Mouse (Mus musculus) limb, embryonic 10.5 days (tissue): Measurements from ENCODE around the gene Celsr3. TPM values are rescaled to one million over a fixed set of nuclear protein-coding genes. Genes with fewer than 3 reads are reported as not detected.
A peak's percentile ranks its signal among the peaks of the same experiment; 100 is the strongest.

ENCODE experiments used
- DNase-seq: peaks from one replicate; pipeline ENCODE4 v3.0.0-alpha.2; 2017; ENCODE audit warnings: low spot score
- H3K27ac ChIP-seq: fragments of 300-500 bp; sonication (generic); 2 replicates; pipeline ENCODE4 v1.5.1; 2016; ENCODE audit warnings: mild to moderate bottlenecking
- H3K27me3 ChIP-seq: fragments of 300-500 bp; sonication (generic); 2 replicates; pipeline ENCODE4 v1.6.1; 2016; ENCODE audit warnings: low read depth, mild to moderate bottlenecking; ENCODE audit not compliant: poor library complexity, severe bottlenecking
- H3K36me3 ChIP-seq: fragments of 300-500 bp; sonication (generic); 2 replicates; pipeline ENCODE4 v1.6.1; 2016; ENCODE audit warnings: mild to moderate bottlenecking, moderate library complexity
- H3K4me1 ChIP-seq: fragments of 300-500 bp; sonication (generic); 2 replicates; pipeline ENCODE4 v1.6.1; 2016
- H3K4me3 ChIP-seq: fragments of 300-500 bp; sonication (generic); 2 replicates; pipeline ENCODE4 v1.5.1; 2016; ENCODE audit warnings: mild to moderate bottlenecking, moderate library complexity
- H3K9me3 ChIP-seq: fragments of 300-500 bp; sonication (generic); replicated peaks from 2 replicates; pipeline ENCODE4 v1.6.1; 2016; ENCODE audit warnings: mild to moderate bottlenecking
- WGBS: fragments of 180-500 bp; shearing (Covaris S2); methylation state at CpG from one replicate; pipeline ENCODE4 v1.1.7; 2016; 5-methylcytosine and 5-hydroxymethylcytosine counted together
- microRNA-seq: library from miRNA; unstranded; fragments of <30 nt; microRNA quantifications from one replicate; pipeline ENCODE4, GENCODE M21; 2017
- polyA plus RNA-seq: library from polyadenylated mRNA; unstranded; fragments of >200 nt; fragmentation: Nextera tagmentation; extraction: Ambion mirVana; gene quantifications from 2 replicates; pipeline ENCODE4 v1.2.1, GENCODE M21; 2016

The Celsr3 gene
- polyA plus RNA-seq, 1 experiment from 2014 or later, result 0.06 TPM

DNA sequence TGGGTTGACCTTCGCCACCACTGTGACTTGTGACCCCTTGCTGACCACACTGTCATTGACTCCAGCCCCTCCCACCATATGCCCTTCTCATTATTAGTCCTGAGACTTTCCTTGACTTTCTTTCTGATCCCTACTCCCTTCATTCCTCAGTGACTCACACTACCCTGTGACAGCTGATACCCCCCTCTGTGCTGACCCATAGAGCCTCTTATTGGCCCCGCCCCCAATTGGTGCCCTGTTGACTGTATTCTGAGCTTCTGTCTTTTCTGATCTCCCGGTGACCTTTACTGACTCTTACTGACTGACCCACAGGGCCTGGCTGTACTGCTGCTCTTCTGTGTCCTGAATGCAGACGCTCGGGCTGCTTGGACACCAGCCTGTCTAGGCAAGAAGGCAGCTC is 19.3 kb downstream of the Celsr3 start:
- Histone ChIP-seq H3K4me3 (no peak overlapping the region), H3K4me1 (peaks cover 8% of the 10 kb centered on the region), H3K9me3 (no peaks in the 10 kb centered on the region), H3K36me3 (no peaks in the 10 kb centered on the region), H3K27me3 (peaks cover 34% of the 10 kb centered on the region), H3K27ac (no peak overlapping the region)
- 67% methylated on average over 5 of the region's 5 CpGs for WGBS
- DNase-seq, result no peak

DNA sequence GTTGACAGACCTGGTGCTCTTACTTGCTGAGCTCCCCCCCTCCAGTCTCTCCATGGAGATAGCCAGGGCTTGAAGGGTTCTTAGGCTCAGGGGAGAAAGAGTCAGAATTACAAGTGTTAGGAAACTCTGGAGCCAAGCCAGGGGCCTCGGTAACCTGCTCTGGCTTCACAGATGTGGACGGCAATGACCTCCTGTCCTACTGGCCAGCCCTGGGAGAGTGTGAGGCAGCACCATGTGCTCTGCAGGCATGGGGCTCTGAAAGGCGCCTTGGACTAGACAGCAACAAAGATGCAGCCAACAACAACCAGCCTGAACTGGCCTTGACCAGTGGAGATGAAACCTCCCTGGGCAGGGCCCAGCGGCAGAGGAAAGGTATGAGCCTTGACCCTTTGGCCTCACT is 21.3 kb downstream of the Celsr3 start:
- no peaks in the 10 kb centered on the region for H3K9me3 ChIP-seq
- no peak overlapping the region for H3K27ac ChIP-seq
- H3K27me3 ChIP-seq, result peaks cover 22% of the 10 kb centered on the region
- H3K4me1 ChIP-seq, result peaks cover 11% of the 10 kb centered on the region
- no peaks in the 10 kb centered on the region for H3K36me3 ChIP-seq
- 89% methylated on average over 4 of the region's 4 CpGs for WGBS
- DNase-seq, result no peak
- H3K4me3 ChIP-seq, result no peak overlapping the region

DNA sequence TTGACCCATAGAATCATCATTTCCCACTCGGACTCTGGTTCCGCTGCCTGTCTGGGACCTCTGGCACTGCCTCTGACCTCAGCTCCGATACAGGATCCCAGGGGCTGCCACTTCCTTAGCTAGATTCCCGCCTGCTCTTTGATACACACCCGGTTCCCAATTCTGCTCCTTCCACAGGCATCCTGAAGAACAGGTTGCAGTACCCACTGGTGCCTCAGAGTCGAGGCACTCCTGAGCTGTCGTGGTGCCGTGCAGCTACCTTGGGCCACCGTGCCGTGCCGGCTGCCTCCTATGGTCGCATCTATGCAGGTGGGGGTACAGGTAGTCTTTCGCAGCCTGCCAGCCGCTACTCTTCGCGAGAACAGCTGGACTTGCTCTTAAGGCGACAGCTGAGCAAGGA is 22.3 kb downstream of the Celsr3 start:
- Histone ChIP-seq H3K4me1 (peaks cover 12% of the 10 kb centered on the region; the same call in 1 of the 2 replicates), H3K9me3 (no peaks in the 10 kb centered on the region), H3K27ac (no peak overlapping the region), H3K36me3 (no peaks in the 10 kb centered on the region), H3K4me3 (no peak overlapping the region), H3K27me3 (peaks cover 11% of the 10 kb centered on the region)
- WGBS, result 77% methylated on average over 17 of the region's 17 CpGs
- DNase-seq, result no peak

GRCm38 (mm10) chr9:108852976-108853375 is 26.9 kb downstream of the Celsr3 start, which contains the start of gene Slc26a6:
TSS of gene Slc26a6 (plus strand) at chr9:108853283.
- Histone ChIP-seq H3K27me3 (peaks cover 8% of the 10 kb centered on the region; the same call in 1 of the 2 replicates), H3K4me1 (peaks cover 28% of the 10 kb centered on the region), H3K27ac (peak within 1 kb of the TSS; percentile 87), H3K36me3 (peaks cover 18% of the 10 kb centered on the region), H3K4me3 (peak within 1 kb of the TSS; percentile 74), H3K9me3 (no peaks in the 10 kb centered on the region)
- WGBS, result 83% methylated on average over 3 of the region's 3 CpGs
- DNase-seq, result no peak

GRCm38 (mm10) chr9:108853635-108854240 is 27.6 kb downstream of the Celsr3 start:
- DNase-seq, result peak; percentile 88
- Histone ChIP-seq H3K4me1 (peaks cover 28% of the 10 kb centered on the region), H3K4me3 (peak overlapping the region; percentile 74), H3K27ac (peak overlapping the region; percentile 87), H3K9me3 (no peaks in the 10 kb centered on the region), H3K27me3 (peaks cover 8% of the 10 kb centered on the region; the same call in 1 of the 2 replicates), H3K36me3 (peaks cover 26% of the 10 kb centered on the region)
- 3% methylated on average over 25 of the region's 25 CpGs for WGBS

DNA sequence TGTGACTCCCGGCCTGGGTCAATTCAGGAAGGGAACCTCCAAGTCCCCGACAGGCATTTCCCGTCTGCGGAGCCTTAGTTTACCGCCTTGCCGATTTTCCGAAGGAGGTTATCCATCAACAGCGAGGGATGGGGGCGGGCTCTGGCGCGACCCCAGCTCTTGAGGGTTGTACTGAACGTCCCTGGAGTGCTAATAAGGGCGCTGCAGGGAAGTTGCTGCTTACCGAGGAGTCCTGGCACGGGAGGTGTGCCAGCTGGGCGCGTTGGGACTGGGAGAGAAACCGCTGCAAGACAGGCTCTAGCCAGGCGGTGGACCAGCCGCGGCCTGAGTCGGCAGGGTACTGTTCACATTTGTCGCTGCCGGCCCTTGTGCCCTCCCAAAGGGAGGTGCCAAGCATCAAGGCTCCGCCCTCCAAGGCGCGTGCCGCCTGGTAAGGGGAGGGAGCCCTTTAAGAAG is 28.1 kb downstream of the Celsr3 start:
- no peaks in the 10 kb centered on the region for H3K9me3 ChIP-seq
- H3K36me3 ChIP-seq, result peaks cover 30% of the 10 kb centered on the region
- DNase-seq, result peak; percentile 89
- H3K27ac ChIP-seq, result peak overlapping the region; percentile 87
- under 1% methylated on average over 28 of the region's 28 CpGs for WGBS
- H3K4me1 ChIP-seq, result peaks cover 28% of the 10 kb centered on the region
- H3K4me3 ChIP-seq, result peak overlapping the region; percentile 74
- peaks cover 8% of the 10 kb centered on the region; the same call in 1 of the 2 replicates for H3K27me3 ChIP-seq

DNA sequence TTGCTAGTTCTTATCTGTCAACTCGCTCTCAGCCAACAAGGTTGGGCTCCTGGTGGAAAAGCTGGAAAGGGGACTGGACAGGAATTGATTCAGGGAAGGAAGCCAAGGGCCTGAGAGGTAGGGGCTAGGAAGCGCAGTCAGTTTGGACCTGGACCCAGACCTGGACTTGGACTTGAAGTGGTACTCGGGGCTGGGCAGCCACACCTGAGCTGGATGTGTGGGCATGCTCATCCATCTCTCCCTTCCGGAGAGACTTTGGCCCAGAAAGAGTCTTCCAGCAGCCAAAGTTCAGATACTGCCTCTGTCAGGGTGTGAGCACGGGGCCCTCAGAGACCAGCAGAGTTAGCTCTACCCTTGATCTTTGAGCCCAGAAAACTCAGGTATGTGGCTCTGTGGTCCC is 29.2 kb downstream of the Celsr3 start:
- H3K4me3 ChIP-seq, result peak overlapping the region; percentile 74
- DNase-seq, result no peak
- H3K9me3 ChIP-seq, result no peaks in the 10 kb centered on the region
- H3K27me3 ChIP-seq, result peaks cover 8% of the 10 kb centered on the region; the same call in 1 of the 2 replicates
- WGBS, result 61% methylated on average over 5 of the region's 5 CpGs
- no peak overlapping the region for H3K27ac ChIP-seq
- H3K36me3 ChIP-seq, result peaks cover 37% of the 10 kb centered on the region
- H3K4me1 ChIP-seq, result peaks cover 28% of the 10 kb centered on the region

GRCm38 (mm10) chr9:108858792-108859527 is 32.8 kb downstream of the Celsr3 start:
- 79% methylated on average over 8 of the region's 8 CpGs for WGBS
- Histone ChIP-seq H3K9me3 (no peaks in the 10 kb centered on the region), H3K27me3 (peaks cover 8% of the 10 kb centered on the region; the same call in 1 of the 2 replicates), H3K4me3 (no peak overlapping the region), H3K36me3 (peaks cover 52% of the 10 kb centered on the region), H3K27ac (no peak overlapping the region), H3K4me1 (peaks cover 12% of the 10 kb centered on the region)
- DNase-seq, result no peak

Small RNA genes lying within 50 kb of the gene (microRNA-seq; reads per million reads assigned to microRNA genes)
- not detected for gene Gm23156

Other genes with a start within 250 kb of the Celsr3 start
- 165 and 236 TPM in 2 replicates for gene Wdr6, start 247.6 kb upstream of the Celsr3 start, polyA plus RNA-seq
- 3.7 and 6.5 TPM in 2 replicates for gene P4htm, start 228.7 kb upstream of the Celsr3 start, polyA plus RNA-seq
- 59.0 and 59.2 TPM in 2 replicates for gene Arih2, start 176.9 kb upstream of the Celsr3 start, polyA plus RNA-seq
- 28.8 and 35.7 TPM in 2 replicates for gene Slc25a20, start 164.2 kb upstream of the Celsr3 start, polyA plus RNA-seq
- 27.0 and 27.8 TPM in 2 replicates for gene Prkar2a, start 137.0 kb upstream of the Celsr3 start, polyA plus RNA-seq
- 93.9 and 121 TPM in 2 replicates for gene Ip6k2, start 42.5 kb upstream of the Celsr3 start, polyA plus RNA-seq
- 13.0 and 21.0 TPM in 2 replicates for gene Nckipsd, start 18.0 kb upstream of the Celsr3 start, polyA plus RNA-seq
- 9.7 and 13.7 TPM in 2 replicates for gene Slc26a6, start 27.0 kb downstream of the Celsr3 start, polyA plus RNA-seq
- gene Tmem89, start 88.3 kb downstream of the Celsr3 start, polyA plus RNA-seq, result not detected in 2 replicates
- gene Uqcrc1, start 110.3 kb downstream of the Celsr3 start, polyA plus RNA-seq, result 561 and 562 TPM in 2 replicates
- 1.7 and 3.1 TPM in 2 replicates for gene Col7a1, start 127.3 kb downstream of the Celsr3 start, polyA plus RNA-seq
- not detected in 2 replicates for gene Ucn2, start 159.7 kb downstream of the Celsr3 start, polyA plus RNA-seq
- gene Pfkfb4, start 165.5 kb downstream of the Celsr3 start, polyA plus RNA-seq, result 12.5 and 14.6 TPM in 2 replicates
- 36.1 and 44.4 TPM in 2 replicates for gene Shisa5, start 212.2 kb downstream of the Celsr3 start, polyA plus RNA-seq
- 7.5 and 9.4 TPM in 2 replicates for gene Trex1, start 233.4 kb downstream of the Celsr3 start, polyA plus RNA-seq
- gene Atrip, start 247.8 kb downstream of the Celsr3 start, polyA plus RNA-seq, result 35.3 and 36.8 TPM in 2 replicates